In genomic region chr4:136806254-136806653, GRCm38 (mm10) we compare ENCODE assay signal across 14 mouse cellular contexts. TPM values are rescaled to one million over a fixed set of nuclear protein-coding genes. Genes with fewer than 3 reads are reported as not detected.
DNase-seq lines count a peak whose midpoint lies in the region; ATAC-seq and TF ChIP-seq lines count a peak whose summit lies in the region.
"Had no signal": no experiment of that assay in that cellular context is flagged by ENCODE, and none has a peak within 500 bp of the region (broad histone marks: within the 10 kb centered on the region; RNA-seq: fewer than 3 reads in every experiment).

No protein-coding gene starts in this region.

- H3K9ac ChIP-seq in midbrain, embryonic 15.5 days, result no peak overlapping the region
- H3K9ac ChIP-seq in intestine, postnatal 0 days (ENCODE audit: low read depth, low read length), result no peak overlapping the region
- H3K9ac ChIP-seq: embryonic facial prominence, embryonic 13.5 days; neural tube, embryonic 12.5 days had no signal

- intact Hi-C loops in gastrocnemius, postnatal 36 days (cut with DNase I), result no loop called here

- H3K4me1 ChIP-seq in midbrain, embryonic 10.5 days, result peaks cover 99% of the 10 kb centered on the region
- H3K4me1 ChIP-seq in midbrain, embryonic 15.5 days, result peaks cover 51% of the 10 kb centered on the region
- H3K4me1 ChIP-seq in embryonic facial prominence, embryonic 10.5 days, result peaks cover 82% of the 10 kb centered on the region
- no peaks in the 10 kb centered on the region for H3K4me1 ChIP-seq in intestine, postnatal 0 days (replicated peaks; ENCODE audit: control insufficient read depth, insufficient read depth, low read length)

- DNase-seq in heart, postnatal 4 days, result peak; percentile 30
- DNase-seq in heart, adult 9 months (ENCODE audit: low spot score in 2 of 2), result no peak
- DNase-seq in midbrain, embryonic 10.5 days (ENCODE audit: low spot score), result no peak
- no peak for DNase-seq in embryonic facial prominence, embryonic 10.5 days (ENCODE audit: low spot score)
- DNase-seq in gastrocnemius, postnatal 36 days, result no peak
- DNase-seq: cerebellum, adult 11 months; gastrocnemius, postnatal 25 days; kidney, adult 11 months; thymus, adult 18-20 months had no signal

- WGBS in midbrain, embryonic 10.5 days, result 79% methylated on average over 10 of the region's 10 CpGs
- 56% methylated on average over 10 of the region's 10 CpGs for WGBS in midbrain, embryonic 15.5 days
- 77% methylated on average over 10 of the region's 10 CpGs for WGBS in embryonic facial prominence, embryonic 10.5 days
- WGBS in intestine, postnatal 0 days, result 74% methylated on average over 10 of the region's 10 CpGs

- no peaks in the 10 kb centered on the region for H3K9me3 ChIP-seq in midbrain, embryonic 10.5 days (replicated peaks)
- no peaks in the 10 kb centered on the region for H3K9me3 ChIP-seq in midbrain, embryonic 15.5 days
- H3K9me3 ChIP-seq in embryonic facial prominence, embryonic 10.5 days, result no peaks in the 10 kb centered on the region
- no peaks in the 10 kb centered on the region for H3K9me3 ChIP-seq in intestine, postnatal 0 days (ENCODE audit: control insufficient read depth)
- H3K9me3 ChIP-seq: embryonic facial prominence, embryonic 13.5 days; neural tube, embryonic 12.5 days had no signal

- peak overlapping the region; percentile 67 for H3K27ac ChIP-seq in midbrain, embryonic 10.5 days (replicated peaks)
- H3K27ac ChIP-seq in midbrain, embryonic 15.5 days, result no peak overlapping the region
- H3K27ac ChIP-seq in embryonic facial prominence, embryonic 10.5 days (replicated peaks), result peak overlapping the region; percentile 72; the same call in 1 of the 2 replicates
- no peak overlapping the region for H3K27ac ChIP-seq in intestine, postnatal 0 days (ENCODE audit: low read depth, low read length)
- H3K27ac ChIP-seq: embryonic facial prominence, embryonic 13.5 days; neural tube, embryonic 12.5 days had no signal

- peak; percentile 30 for TF ChIP-seq CTCF in intestine, postnatal 0 days (IDR thresholded peaks at IDR 0.05; ENCODE audit: low read depth)

- no peak for ATAC-seq in midbrain, embryonic 15.5 days (replicated peaks)
- no peak for ATAC-seq in intestine, postnatal 0 days
- ATAC-seq: activated CD4-positive, CD25-positive, alpha-beta regulatory T cell, adult 4 months had no signal

- H3K4me3 ChIP-seq in midbrain, embryonic 10.5 days, result no peak overlapping the region
- H3K4me3 ChIP-seq in midbrain, embryonic 15.5 days, result no peak overlapping the region
- no peak overlapping the region for H3K4me3 ChIP-seq in embryonic facial prominence, embryonic 10.5 days
- no peak overlapping the region for H3K4me3 ChIP-seq in intestine, postnatal 0 days (ENCODE audit: low read depth, low read length)
- H3K4me3 ChIP-seq: embryonic facial prominence, embryonic 13.5 days; neural tube, embryonic 12.5 days had no signal

- no peak overlapping the region for H3K4me2 ChIP-seq in midbrain, embryonic 15.5 days
- H3K4me2 ChIP-seq in intestine, postnatal 0 days (replicated peaks; ENCODE audit: low read depth), result no peak overlapping the region
- H3K4me2 ChIP-seq: embryonic facial prominence, embryonic 13.5 days; neural tube, embryonic 12.5 days had no signal

- H3K36me3 ChIP-seq in midbrain, embryonic 10.5 days, result peaks cover 56% of the 10 kb centered on the region
- no peaks in the 10 kb centered on the region for H3K36me3 ChIP-seq in midbrain, embryonic 15.5 days (replicated peaks)
- peaks cover 10% of the 10 kb centered on the region for H3K36me3 ChIP-seq in embryonic facial prominence, embryonic 10.5 days (replicated peaks)
- H3K36me3 ChIP-seq in intestine, postnatal 0 days (ENCODE audit: control insufficient read depth, insufficient read depth), result no peaks in the 10 kb centered on the region
- H3K36me3 ChIP-seq: embryonic facial prominence, embryonic 13.5 days had no signal

- H3K27me3 ChIP-seq in midbrain, embryonic 10.5 days (ENCODE audit: low read depth, poor library complexity, severe bottlenecking), result no peaks in the 10 kb centered on the region
- no peaks in the 10 kb centered on the region for H3K27me3 ChIP-seq in midbrain, embryonic 15.5 days (replicated peaks)
- no peaks in the 10 kb centered on the region for H3K27me3 ChIP-seq in embryonic facial prominence, embryonic 10.5 days (replicated peaks; ENCODE audit: low read depth, poor library complexity, severe bottlenecking)
- no peaks in the 10 kb centered on the region for H3K27me3 ChIP-seq in intestine, postnatal 0 days (replicated peaks; ENCODE audit: control insufficient read depth, insufficient read depth, low read length)
- H3K27me3 ChIP-seq: embryonic facial prominence, embryonic 13.5 days; neural tube, embryonic 12.5 days had no signal

RNA-seq across cellular contexts. Expression of gene Ephb2, which starts 29.5 kb away (rescaled TPM):
- 1 to 10 TPM; 1.9 to 2.3 TPM for total RNA-seq in heart, postnatal 4 days (2021)
- polyA plus RNA-seq in midbrain, embryonic 10.5 days (2016; fragmentation: Nextera tagmentation; extraction: Ambion mirVana), result 15.6 and 20.9 TPM in 2 replicates
- polyA plus RNA-seq in midbrain, embryonic 15.5 days (2015; fragmentation: Nextera tagmentation; extraction: Ambion mirVana), result 31.0 and 31.7 TPM in 2 replicates
- 10.7 and 12.4 TPM in 2 replicates for polyA plus RNA-seq in embryonic facial prominence, embryonic 10.5 days (2016; fragmentation: Nextera tagmentation; extraction: Ambion mirVana)
- 5.7 TPM in 2 replicates for polyA plus RNA-seq in intestine, postnatal 0 days (2015; fragmentation: Nextera tagmentation; extraction: Ambion mirVana)
- under 1 TPM; 0.87 to 0.94 TPM for total RNA-seq in gastrocnemius, postnatal 36 days (2021)
- polyA plus RNA-seq: activated CD4-positive, CD25-positive, alpha-beta regulatory T cell, adult 4 months had no signal

Comparison
In these comparisons a context has a peak if more than half of its experiments do, and no peak if none do; other contexts are left out.
1. H3K27ac ChIP-seq: peak in midbrain, embryonic 10.5 days (single experiment) and embryonic facial prominence, embryonic 10.5 days (single experiment); none in midbrain, embryonic 15.5 days (single experiment) and intestine, postnatal 0 days (single experiment).